Mouse (Mus musculus) forebrain, postnatal 0 days (tissue): ENCODE measurements around the gene Eno1. TPM values are rescaled to one million over a fixed set of nuclear protein-coding genes. Genes with fewer than 3 reads are reported as not detected.
A peak's percentile ranks its signal among the peaks of the same experiment; 100 is the strongest.

Experiments used
- ATAC-seq: fragments of 200-750 bp; cut with Nextera tagmentation; 2 replicates; pipeline ENCODE4 v1.8.0; 2017; ENCODE audit warnings: mild to moderate bottlenecking, moderate library complexity
- DNase-seq: peaks from one replicate; pipeline ENCODE4 v3.0.0-alpha.2; 2015
- H3K27ac ChIP-seq: fragments of 300-500 bp; sonication (generic); 2 replicates; pipeline ENCODE4 v1.5.1; 2014; ENCODE audit warnings: low read depth, mild to moderate bottlenecking, antibody characterized with exemption, low read length, moderate library complexity, mixed read lengths
- H3K27me3 ChIP-seq: fragments of 300-500 bp; sonication (generic); 2 replicates; pipeline ENCODE4 v1.6.1; 2014; ENCODE audit warnings: mild to moderate bottlenecking, low read length, mixed read lengths; ENCODE audit not compliant: insufficient read depth
- H3K36me3 ChIP-seq: fragments of 300-500 bp; sonication (generic); 2 replicates; pipeline ENCODE4 v1.6.1; 2014; ENCODE audit warnings: mild to moderate bottlenecking, moderate library complexity; ENCODE audit not compliant: insufficient read depth
- H3K4me1 ChIP-seq: fragments of 300-500 bp; sonication (generic); 2 replicates; pipeline ENCODE4 v1.6.1; 2014; ENCODE audit warnings: antibody characterized with exemption; ENCODE audit not compliant: insufficient read depth
- H3K4me2 ChIP-seq: fragments of 300-500 bp; sonication (generic); 2 replicates; pipeline ENCODE4 v1.6.1; 2014; ENCODE audit warnings: low read depth, mild to moderate bottlenecking, moderate library complexity
- H3K4me3 ChIP-seq: fragments of 300-500 bp; sonication (generic); 2 replicates; pipeline ENCODE4 v1.5.1; 2014; ENCODE audit warnings: low read depth, low read length, mixed read lengths
- H3K9ac ChIP-seq: fragments of 300-500 bp; sonication (generic); 2 replicates; pipeline ENCODE4 v1.6.1; 2014; ENCODE audit warnings: mild to moderate bottlenecking
- H3K9me3 ChIP-seq: fragments of 300-500 bp; sonication (generic); 2 replicates; pipeline ENCODE4 v1.6.1; 2016; ENCODE audit warnings: low read length
- CTCF ChIP-seq: sonication (generic); IDR thresholded peaks from 2 replicates; pipeline ENCODE4 v1.5.1; 2016; ENCODE audit warnings: antibody characterized with exemption, control low read depth, low read depth
- WGBS: fragments of 180-500 bp; shearing (Covaris S2); extraction: QIAGEN DNeasy Blood & Tissue Kit; methylation state at CpG from one replicate; pipeline ENCODE4 v1.1.7; 2014; 5-methylcytosine and 5-hydroxymethylcytosine counted together
- polyA plus RNA-seq: library from polyadenylated mRNA; unstranded; fragments of >200 nt; fragmentation: Nextera tagmentation; extraction: Ambion mirVana; gene quantifications from 2 replicates; pipeline ENCODE4 v1.2.1, GENCODE M21; 2015
- total RNA-seq: library from RNA; depleted of rRNA; stranded (reverse); fragments of >200 nt; gene quantifications from 2 replicates; pipeline ENCODE4 v1.2.3, GENCODE M21; 2014

Gene Eno1
- total and polyA plus RNA-seq, 2 experiments from 2014 or later, result 328 to 963 TPM

DNA sequence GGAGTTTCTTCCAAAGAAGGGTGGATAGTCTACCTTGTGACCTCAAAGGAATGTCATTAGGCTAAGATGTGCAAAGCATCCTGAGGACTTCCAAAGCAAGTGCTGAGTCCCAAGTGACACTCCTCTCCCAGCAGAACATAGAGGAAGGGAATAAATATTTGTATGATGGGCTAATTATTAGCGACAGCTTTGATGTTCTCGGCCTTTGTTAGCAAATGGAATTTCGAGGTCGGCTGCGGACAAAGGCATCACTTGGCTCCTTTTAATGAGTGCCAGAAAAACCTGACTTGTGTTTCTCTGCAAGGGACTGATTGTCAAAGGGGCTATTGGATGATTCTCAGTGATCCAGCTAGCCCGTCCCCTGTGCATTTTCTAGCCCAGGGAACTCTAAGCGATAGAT lies 23.6 kb downstream of the Eno1 start:
- 29% methylated on average over 7 of the region's 7 CpGs for WGBS
- Histone ChIP-seq H3K4me2 (no peak overlapping the region), H3K27ac (no peak overlapping the region), H3K36me3 (no peaks in the 10 kb centered on the region), H3K4me3 (no peak overlapping the region), H3K27me3 (no peaks in the 10 kb centered on the region), H3K9me3 (no peaks in the 10 kb centered on the region), H3K4me1 (peaks cover 14% of the 10 kb centered on the region), H3K9ac (no peak overlapping the region)
- no peak for TF ChIP-seq CTCF
- ATAC-seq (no peak), DNase-seq (no peak)

DNA sequence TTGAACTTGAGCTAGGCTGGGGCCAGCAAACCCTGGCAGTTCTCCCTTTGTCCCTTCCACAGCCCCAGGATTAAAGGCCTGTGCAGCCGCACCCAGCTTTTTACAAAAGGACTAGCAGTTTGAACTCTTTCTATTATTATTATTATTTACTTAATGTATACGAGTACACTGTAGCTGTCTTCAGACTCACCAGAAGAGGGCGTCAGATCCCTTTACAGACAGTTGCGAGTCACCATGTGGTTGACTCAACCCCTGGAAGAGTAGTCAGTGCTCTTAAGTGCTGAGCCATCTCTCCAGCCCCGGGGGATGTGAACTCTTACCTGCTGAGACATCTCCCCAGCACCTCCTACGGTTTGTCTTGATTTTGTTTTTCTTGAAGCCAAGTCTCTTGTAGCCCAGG lies 24.2 kb downstream of the Eno1 start:
- no peak for ATAC-seq
- Histone ChIP-seq H3K9ac (no peak overlapping the region), H3K4me1 (peaks cover 14% of the 10 kb centered on the region), H3K9me3 (no peaks in the 10 kb centered on the region), H3K36me3 (no peaks in the 10 kb centered on the region), H3K27me3 (no peaks in the 10 kb centered on the region), H3K27ac (no peak overlapping the region), H3K4me3 (no peak overlapping the region), H3K4me2 (no peak overlapping the region)
- DNase-seq, result peak; percentile 27
- peak; percentile 41 for TF ChIP-seq CTCF
- WGBS, result 30% methylated on average over 6 of the region's 6 CpGs

DNA sequence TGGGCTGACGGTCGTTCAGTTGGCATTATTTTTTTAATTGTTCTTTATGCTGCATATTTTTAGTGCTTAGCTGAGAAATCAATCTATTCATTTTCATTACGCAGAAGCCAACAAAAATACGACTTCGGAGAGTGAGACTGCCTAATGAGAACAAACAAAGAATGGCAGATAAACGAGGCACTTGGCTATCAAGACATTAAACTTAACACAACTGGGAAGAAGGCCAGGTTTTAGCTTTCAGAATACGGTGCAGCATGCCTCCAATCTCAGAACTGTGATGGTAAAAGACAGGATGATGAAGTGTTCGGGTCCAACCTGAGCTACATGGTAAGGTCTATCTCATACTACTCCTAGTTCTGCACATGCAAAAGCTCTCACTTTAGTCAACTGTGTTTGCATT lies 25.8 kb downstream of the Eno1 start:
- H3K9me3 ChIP-seq, result no peaks in the 10 kb centered on the region
- ATAC-seq (no peak), DNase-seq (peak; percentile 32)
- no peaks in the 10 kb centered on the region for H3K36me3 ChIP-seq
- H3K27me3 ChIP-seq, result no peaks in the 10 kb centered on the region
- no peak overlapping the region for H3K4me2 ChIP-seq
- no peak overlapping the region for H3K9ac ChIP-seq
- H3K27ac ChIP-seq, result no peak overlapping the region
- no peak overlapping the region for H3K4me3 ChIP-seq
- H3K4me1 ChIP-seq, result peaks cover 14% of the 10 kb centered on the region
- 39% methylated on average over 8 of the region's 8 CpGs for WGBS
- no peak for TF ChIP-seq CTCF

DNA sequence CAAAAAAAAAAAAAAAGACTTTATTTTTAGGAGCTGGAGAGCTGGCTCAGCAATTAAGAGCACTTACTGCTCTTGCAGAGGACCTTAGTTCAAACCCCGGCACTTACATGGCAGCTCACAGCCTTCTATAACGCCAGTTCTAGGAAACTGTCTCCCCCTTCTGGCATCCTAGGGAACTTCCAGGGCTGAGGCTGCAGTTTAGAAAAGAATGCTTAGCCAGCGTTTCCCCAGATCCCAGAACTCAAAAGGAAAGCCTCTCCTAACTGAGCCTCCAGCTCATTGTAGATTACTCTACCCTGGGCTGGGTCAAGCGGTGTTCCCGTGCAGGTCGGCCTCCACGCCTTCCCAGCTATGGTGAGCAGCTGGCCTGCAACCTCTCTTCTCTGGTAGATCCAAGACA lies 28.4 kb downstream of the Eno1 start:
- TF ChIP-seq CTCF, result peak; percentile 58
- ATAC-seq, result no peak
- Histone ChIP-seq H3K4me3 (no peak overlapping the region), H3K9ac (no peak overlapping the region), H3K9me3 (no peaks in the 10 kb centered on the region), H3K4me1 (no peaks in the 10 kb centered on the region), H3K4me2 (no peak overlapping the region), H3K27ac (no peak overlapping the region), H3K36me3 (no peaks in the 10 kb centered on the region), H3K27me3 (no peaks in the 10 kb centered on the region)
- 49% methylated on average over 7 of the region's 7 CpGs for WGBS
- peak; percentile 41 for DNase-seq

DNA sequence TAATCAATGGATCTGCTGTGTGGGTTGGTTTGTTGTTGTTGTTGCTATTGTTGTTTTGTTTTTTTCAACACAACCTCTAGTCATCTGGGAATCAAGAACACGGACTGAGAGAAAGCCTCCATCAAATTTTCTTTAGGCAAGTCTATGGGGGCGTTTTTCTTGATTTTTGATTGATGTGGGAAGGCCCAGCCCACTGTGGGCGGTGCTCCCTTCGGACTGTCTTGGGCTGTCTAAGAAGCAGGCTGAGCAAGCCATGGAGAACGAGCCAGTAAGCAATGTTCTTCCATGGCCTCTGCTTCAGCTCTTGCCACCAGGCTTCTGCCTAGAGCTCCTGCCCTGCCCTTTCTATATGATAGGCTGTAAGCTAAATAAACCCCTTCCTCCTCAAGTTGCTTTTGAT lies 28.9 kb downstream of the Eno1 start:
- Histone ChIP-seq H3K27ac (no peak overlapping the region), H3K9ac (no peak overlapping the region), H3K36me3 (no peaks in the 10 kb centered on the region), H3K27me3 (no peaks in the 10 kb centered on the region), H3K4me2 (no peak overlapping the region), H3K4me1 (no peaks in the 10 kb centered on the region), H3K9me3 (no peaks in the 10 kb centered on the region), H3K4me3 (no peak overlapping the region)
- DNase-seq, result no peak
- ATAC-seq, result no peak
- TF ChIP-seq CTCF, result no peak
- 64% methylated on average over 5 of the region's 5 CpGs for WGBS

DNA sequence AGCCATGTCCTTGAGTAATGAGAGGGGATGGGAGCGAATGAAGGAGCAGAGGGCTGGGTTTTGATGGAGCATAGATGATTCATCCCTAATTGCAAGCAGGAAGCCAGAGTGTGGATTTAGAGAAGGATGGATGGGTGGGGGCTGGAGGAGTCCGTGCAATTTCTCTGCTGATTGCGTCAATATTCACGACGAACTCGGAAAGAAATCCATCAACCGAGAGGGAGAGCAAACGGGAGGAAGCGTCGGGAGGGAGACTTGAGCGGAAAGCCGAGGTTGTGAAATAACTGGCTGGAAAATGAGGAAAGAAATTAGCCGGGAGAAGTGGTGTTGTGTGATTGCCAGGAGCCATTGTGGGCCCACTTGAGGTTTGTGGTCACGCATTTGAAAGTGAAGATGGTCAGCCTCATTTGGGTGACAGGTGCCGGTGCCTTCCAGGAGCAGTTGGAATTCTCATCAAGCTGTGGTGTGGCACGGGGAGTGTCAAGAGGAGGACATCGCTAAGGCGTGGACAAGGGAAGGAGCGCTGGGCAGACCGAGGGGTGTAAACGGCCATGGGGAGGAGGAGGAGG lies 30.2 kb downstream of the Eno1 start:
- Histone ChIP-seq H3K9me3 (no peaks in the 10 kb centered on the region), H3K4me2 (no peak overlapping the region), H3K27me3 (no peaks in the 10 kb centered on the region), H3K27ac (no peak overlapping the region), H3K9ac (no peak overlapping the region), H3K4me1 (no peaks in the 10 kb centered on the region), H3K4me3 (no peak overlapping the region), H3K36me3 (no peaks in the 10 kb centered on the region)
- no peak for TF ChIP-seq CTCF
- WGBS, result 73% methylated on average over 21 of the region's 21 CpGs
- ATAC-seq, result no peak
- DNase-seq, result no peak

DNA sequence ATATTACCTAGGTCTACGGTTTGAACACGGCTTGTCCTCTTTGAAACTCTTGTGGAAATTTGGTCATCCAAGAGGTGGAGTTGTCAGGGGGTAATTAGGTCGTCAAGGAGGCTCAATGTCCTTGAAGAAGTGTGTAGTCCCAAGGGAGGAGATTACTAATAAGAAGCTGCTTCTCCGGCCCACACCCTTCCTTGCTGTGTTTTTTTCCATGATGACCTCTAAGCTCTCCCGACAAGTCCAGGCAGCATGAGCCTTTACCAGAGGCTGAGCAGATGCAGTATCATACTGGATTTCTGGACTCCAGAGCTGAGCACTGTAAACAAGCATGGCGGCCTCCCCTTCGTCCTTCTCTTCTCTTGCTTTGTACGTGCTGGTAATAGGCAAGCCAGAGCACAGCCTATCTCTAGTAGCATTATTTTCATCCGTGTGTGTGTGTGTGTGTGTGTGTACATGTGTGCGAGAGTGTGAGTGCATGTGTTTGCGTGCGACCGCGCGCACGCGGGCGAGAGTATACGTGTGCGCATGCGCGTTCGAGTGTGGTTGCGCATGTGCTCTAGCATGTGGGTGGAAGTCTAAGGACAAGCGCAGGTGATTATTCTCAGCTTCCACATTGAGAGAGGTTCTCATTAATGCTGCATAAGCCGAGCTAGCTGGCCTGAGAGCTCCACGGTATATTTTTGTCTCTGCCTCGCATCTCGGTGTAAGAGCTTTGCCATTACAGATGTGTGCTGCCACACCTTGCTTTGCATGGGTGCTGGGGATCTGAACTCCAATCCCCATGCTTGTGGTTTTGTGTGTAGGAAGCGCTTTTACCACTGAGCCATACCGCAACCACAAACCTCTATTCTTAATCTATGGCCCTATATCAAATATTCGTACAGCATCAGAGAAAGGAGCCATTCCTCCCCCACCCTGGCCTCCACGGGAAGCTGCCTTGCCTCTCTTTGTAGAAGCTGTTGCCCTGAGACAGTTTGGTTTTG lies 32.4 kb downstream of the Eno1 start:
- Histone ChIP-seq H3K4me3 (no peak overlapping the region), H3K27me3 (no peaks in the 10 kb centered on the region), H3K9ac (no peak overlapping the region), H3K4me1 (no peaks in the 10 kb centered on the region), H3K36me3 (no peaks in the 10 kb centered on the region), H3K9me3 (no peaks in the 10 kb centered on the region), H3K27ac (no peak overlapping the region), H3K4me2 (no peak overlapping the region)
- ATAC-seq, result no peak
- TF ChIP-seq CTCF, result no peak
- 88% methylated on average over 33 of the region's 33 CpGs for WGBS
- DNase-seq, result no peak
